Mouse (Mus musculus): ENCODE results near the gene Olfr220. TPM values are rescaled to one million over a fixed set of nuclear protein-coding genes. Genes with fewer than 3 reads are reported as not detected.

Gene Olfr220
- polyA plus RNA-seq, 1 experiment, result not detected

GRCm38 (mm10) chr1:174465385-174465784 is 23.5 kb downstream of the Olfr220 start:
- H3K4me3 ChIP-seq (replicated peaks; ENCODE audit: control insufficient read depth, low read depth, low read length), result no peak overlapping the region
- no peaks in the 10 kb centered on the region for H3K4me1 ChIP-seq (ENCODE audit: control insufficient read depth, insufficient read depth, low read length)
- H3K27ac ChIP-seq (ENCODE audit: control insufficient read depth, insufficient read depth, low read depth, low read length, poor library complexity), result no peak overlapping the region
- 71% methylated on average over 3 of the region's 3 CpGs for WGBS
- no peak for TF ChIP-seq CTCF (IDR thresholded peaks at IDR 0.05; ENCODE audit: control insufficient read depth, insufficient read depth, low read length)
- TF ChIP-seq POLR2A (IDR thresholded peaks at IDR 0.05; ENCODE audit: borderline replicate concordance, control insufficient read depth, low read depth, low read length), result no peak

DNA sequence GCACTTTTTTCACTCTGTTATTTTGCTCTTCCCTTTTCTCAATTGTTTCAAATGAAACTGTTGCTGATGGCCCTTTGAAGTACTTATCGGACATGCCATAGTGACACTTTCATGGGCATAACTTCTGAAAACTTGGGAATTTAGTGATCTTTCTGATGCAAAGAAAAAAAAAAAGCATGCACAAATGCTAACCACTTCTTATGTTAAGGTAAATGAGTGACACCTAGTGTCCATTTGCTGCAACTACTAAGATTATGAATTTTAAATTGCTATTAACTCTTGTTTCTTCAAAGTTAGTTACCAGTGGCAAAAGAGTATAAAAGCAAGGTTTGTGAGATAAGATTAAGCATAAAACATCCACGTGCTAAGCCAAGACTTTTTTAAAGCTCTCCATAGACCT is 24.4 kb downstream of the Olfr220 start:
- no peaks in the 10 kb centered on the region for H3K4me1 ChIP-seq (ENCODE audit: control insufficient read depth, insufficient read depth, low read length)
- H3K27ac ChIP-seq (ENCODE audit: control insufficient read depth, insufficient read depth, low read depth, low read length, poor library complexity), result no peak overlapping the region
- WGBS, result 26% methylated on average over 2 of the region's 2 CpGs

DNA sequence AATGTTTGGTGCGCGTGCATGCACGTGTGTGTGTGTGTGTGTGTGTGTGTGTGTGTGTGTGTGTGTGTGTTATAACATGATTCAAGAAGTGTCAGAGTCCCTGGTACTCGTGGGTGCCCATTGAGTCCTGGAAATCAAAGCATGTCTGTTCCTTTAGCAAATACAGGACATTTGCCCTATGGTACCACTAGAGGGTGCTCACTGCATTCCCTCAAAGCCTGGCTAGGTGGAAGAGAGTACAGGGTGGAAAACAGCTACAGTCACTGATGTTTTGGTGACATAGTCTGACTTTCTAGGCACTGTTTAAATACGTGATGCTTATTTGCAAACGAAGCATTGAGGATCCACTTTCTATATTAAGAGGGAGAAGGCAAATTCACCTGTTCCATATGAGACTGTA is 27.9 kb downstream of the Olfr220 start:
- TF ChIP-seq POLR2A (IDR thresholded peaks at IDR 0.05; ENCODE audit: borderline replicate concordance, control insufficient read depth, low read depth, low read length) (no peak), CTCF (IDR thresholded peaks at IDR 0.05; ENCODE audit: control insufficient read depth, insufficient read depth, low read length) (peak; percentile 41)
- Histone ChIP-seq H3K4me3 (replicated peaks; ENCODE audit: control insufficient read depth, low read depth, low read length) (no peak overlapping the region), H3K4me1 (ENCODE audit: control insufficient read depth, insufficient read depth, low read length) (no peaks in the 10 kb centered on the region), H3K27ac (ENCODE audit: control insufficient read depth, insufficient read depth, low read depth, low read length, poor library complexity) (no peak overlapping the region)
- 6% methylated on average over 6 of the region's 6 CpGs for WGBS

More for the DNA sequence above, 24.4 kb downstream of the Olfr220 start:
- TF ChIP-seq POLR2A (IDR thresholded peaks at IDR 0.05; ENCODE audit: borderline replicate concordance, control insufficient read depth, low read depth, low read length) (no peak), CTCF (IDR thresholded peaks at IDR 0.05; ENCODE audit: control insufficient read depth, insufficient read depth, low read length) (no peak)
- no peak overlapping the region for H3K4me3 ChIP-seq (replicated peaks; ENCODE audit: control insufficient read depth, low read depth, low read length)

DNA sequence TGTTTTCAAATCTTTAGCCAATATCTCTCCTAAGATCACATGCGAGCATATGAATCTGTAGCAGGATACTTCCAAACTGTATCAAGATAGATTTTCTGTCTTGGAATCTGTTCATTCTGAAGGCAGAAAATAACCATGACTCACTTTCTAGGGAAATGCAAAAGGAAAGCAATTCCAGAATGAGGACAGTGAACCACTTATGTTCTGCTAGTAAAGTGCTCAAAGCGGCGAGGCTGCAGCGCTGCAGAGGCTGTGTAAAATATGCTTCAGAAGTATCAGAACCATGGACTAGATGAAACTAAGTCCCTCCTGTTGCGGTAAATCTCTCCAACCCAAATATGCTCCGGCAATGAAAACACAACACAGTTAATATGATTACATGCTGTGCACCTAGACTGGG is 40.7 kb downstream of the Olfr220 start:
- H3K4me1 ChIP-seq (ENCODE audit: control insufficient read depth, insufficient read depth, low read length), result no peaks in the 10 kb centered on the region
- H3K27ac ChIP-seq (ENCODE audit: control insufficient read depth, insufficient read depth, low read depth, low read length, poor library complexity), result no peak overlapping the region
- 82% methylated on average over 6 of the region's 6 CpGs for WGBS
- TF ChIP-seq POLR2A (IDR thresholded peaks at IDR 0.05; ENCODE audit: borderline replicate concordance, control insufficient read depth, low read depth, low read length), result no peak
- no peak for TF ChIP-seq CTCF (IDR thresholded peaks at IDR 0.05; ENCODE audit: control insufficient read depth, insufficient read depth, low read length)
- no peak overlapping the region for H3K4me3 ChIP-seq (replicated peaks; ENCODE audit: control insufficient read depth, low read depth, low read length)

DNA sequence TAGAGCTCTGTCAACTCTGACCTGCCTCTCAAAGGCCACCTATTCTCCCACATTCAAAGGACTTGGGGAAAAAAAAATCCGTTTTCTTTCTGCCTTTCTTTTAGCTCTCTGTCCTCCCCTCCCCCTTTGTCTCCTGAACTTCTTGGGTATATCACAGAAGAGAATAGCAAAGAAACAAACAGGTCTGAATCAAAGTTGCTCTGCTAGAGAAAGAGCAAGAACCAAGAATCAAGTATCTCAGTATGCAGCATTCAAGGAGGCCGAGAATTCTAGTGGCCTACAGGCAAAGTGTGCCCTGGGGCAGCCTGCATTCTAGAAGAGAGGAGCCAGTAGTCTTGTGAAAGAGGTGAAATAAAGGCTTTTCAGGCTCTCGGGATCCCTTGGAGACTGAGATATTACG is 58.2 kb downstream of the Olfr220 start:
- H3K4me3 ChIP-seq (replicated peaks; ENCODE audit: control insufficient read depth, low read depth, low read length), result no peak overlapping the region
- no peak overlapping the region for H3K27ac ChIP-seq (ENCODE audit: control insufficient read depth, insufficient read depth, low read depth, low read length, poor library complexity)
- no peaks in the 10 kb centered on the region for H3K4me1 ChIP-seq (ENCODE audit: control insufficient read depth, insufficient read depth, low read length)
- WGBS, result 74% methylated on average over 4 of the region's 4 CpGs
- TF ChIP-seq CTCF (IDR thresholded peaks at IDR 0.05; ENCODE audit: control insufficient read depth, insufficient read depth, low read length) (no peak), POLR2A (IDR thresholded peaks at IDR 0.05; ENCODE audit: borderline replicate concordance, control insufficient read depth, low read depth, low read length) (no peak)

Other genes with a start within 250 kb of the Olfr220 start
- not detected in 2 replicates for gene Olfr419, start 190.0 kb upstream of the Olfr220 start, polyA plus RNA-seq (2011; ENCODE audit: insufficient read depth, insufficient read length, low replicate concordance, missing spikeins)
- not detected in 2 replicates for gene Mptx1, start 111.6 kb upstream of the Olfr220 start, polyA plus RNA-seq (2011; ENCODE audit: insufficient read depth, insufficient read length, low replicate concordance, missing spikeins)
- gene Olfr417, start 77.0 kb upstream of the Olfr220 start, polyA plus RNA-seq (2011; ENCODE audit: insufficient read depth, insufficient read length, low replicate concordance, missing spikeins), result not detected in 2 replicates
- not detected in 2 replicates for gene Olfr248, start 51.0 kb upstream of the Olfr220 start, polyA plus RNA-seq (2011; ENCODE audit: insufficient read depth, insufficient read length, low replicate concordance, missing spikeins)
- not detected in 2 replicates for gene Olfr414, start 18.0 kb upstream of the Olfr220 start, polyA plus RNA-seq (2011; ENCODE audit: insufficient read depth, insufficient read length, low replicate concordance, missing spikeins)
- gene Fmn2, start 59.7 kb downstream of the Olfr220 start, polyA plus RNA-seq (2011; ENCODE audit: insufficient read depth, insufficient read length, low replicate concordance, missing spikeins), result 0.34 and 0.92 TPM in 2 replicates